Mouse (Mus musculus) intestine, postnatal 0 days (tissue): ENCODE data around the gene Dab1. TPM values are rescaled to one million over a fixed set of nuclear protein-coding genes. Genes with fewer than 3 reads are reported as not detected.

Experiments used
- ATAC-seq: fragments of 200-750 bp; cut with Nextera tagmentation; 2 replicates; pipeline ENCODE4 v1.8.0; 2017; ENCODE audit warnings: mild to moderate bottlenecking, moderate TSS enrichment, moderate library complexity
- H3K27ac ChIP-seq: fragments of 300-500 bp; sonication (generic); 2 replicates; pipeline ENCODE4 v1.5.1; 2014; ENCODE audit warnings: mild to moderate bottlenecking, low read depth, low read length, moderate library complexity
- H3K27me3 ChIP-seq: fragments of 300-500 bp; sonication (generic); replicated peaks from 2 replicates; pipeline ENCODE4 v1.6.1; 2014; ENCODE audit warnings: low read length, mixed read lengths; ENCODE audit not compliant: control insufficient read depth, insufficient read depth
- H3K36me3 ChIP-seq: fragments of 300-500 bp; sonication (generic); 2 replicates; pipeline ENCODE4 v1.6.1; 2014; ENCODE audit warnings: mild to moderate bottlenecking, moderate library complexity; ENCODE audit not compliant: control insufficient read depth, insufficient read depth
- H3K4me1 ChIP-seq: fragments of 300-500 bp; sonication (generic); replicated peaks from 2 replicates; pipeline ENCODE4 v1.6.1; 2014; ENCODE audit warnings: antibody characterized with exemption, low read length, mixed read lengths; ENCODE audit not compliant: control insufficient read depth, insufficient read depth
- H3K4me2 ChIP-seq: fragments of 300-500 bp; sonication (generic); replicated peaks from 2 replicates; pipeline ENCODE4 v1.6.1; 2014; ENCODE audit warnings: low read depth, mild to moderate bottlenecking, moderate library complexity
- H3K4me3 ChIP-seq: fragments of 300-500 bp; sonication (generic); 2 replicates; pipeline ENCODE4 v1.5.1; 2014; ENCODE audit warnings: low read depth, low read length
- H3K9ac ChIP-seq: fragments of 300-500 bp; sonication (generic); 2 replicates; pipeline ENCODE4 v1.6.1; 2014; ENCODE audit warnings: mild to moderate bottlenecking, low read depth, low read length
- H3K9me3 ChIP-seq: fragments of 300-500 bp; sonication (generic); 2 replicates; pipeline ENCODE4 v1.6.1; 2016; ENCODE audit warnings: mixed run types; ENCODE audit not compliant: control insufficient read depth
- CTCF ChIP-seq: sonication (generic); IDR thresholded peaks from 2 replicates; pipeline ENCODE4 v1.5.1; 2016; ENCODE audit warnings: low read depth, mild to moderate bottlenecking, control low read depth, antibody characterized with exemption, moderate library complexity
- WGBS: fragments of 180-500 bp; shearing (Covaris S2); extraction: QIAGEN DNeasy Blood & Tissue Kit; methylation state at CpG from one replicate; pipeline ENCODE4 v1.1.7; 2014; 5-methylcytosine and 5-hydroxymethylcytosine counted together
- polyA plus RNA-seq: library from polyadenylated mRNA; unstranded; fragments of >200 nt; fragmentation: Nextera tagmentation; extraction: Ambion mirVana; gene quantifications from 2 replicates; pipeline ENCODE4 v1.2.1, GENCODE M21; 2015

Dab1 gene
- polyA plus RNA-seq, 1 experiment from 2014 or later = 61.3 TPM

- ATAC-seq = no peak
- H3K4me3 ChIP-seq = no peak overlapping the region
- 92% methylated on average over 2 of the region's 2 CpGs for WGBS
- no peaks in the 10 kb centered on the region for H3K36me3 ChIP-seq
- H3K27ac ChIP-seq = no peak overlapping the region
- no peaks in the 10 kb centered on the region for H3K9me3 ChIP-seq
- TF ChIP-seq CTCF = no peak
- H3K9ac ChIP-seq = no peak overlapping the region
- no peak overlapping the region for H3K4me2 ChIP-seq
- H3K27me3 ChIP-seq = no peaks in the 10 kb centered on the region
- no peaks in the 10 kb centered on the region for H3K4me1 ChIP-seq
These were observed 107.3 kb downstream of the Dab1 start for GRCm38 (mm10) chr4:103726486-103726885.

- no peak for ATAC-seq
- H3K4me1 ChIP-seq = no peaks in the 10 kb centered on the region
- no peak overlapping the region for H3K9ac ChIP-seq
- no peaks in the 10 kb centered on the region for H3K36me3 ChIP-seq
- no peak for TF ChIP-seq CTCF
- H3K4me2 ChIP-seq = no peak overlapping the region
- 75% methylated on average over 6 of the region's 6 CpGs for WGBS
- H3K27ac ChIP-seq = no peak overlapping the region
- no peak overlapping the region for H3K4me3 ChIP-seq
- no peaks in the 10 kb centered on the region for H3K9me3 ChIP-seq
- H3K27me3 ChIP-seq = no peaks in the 10 kb centered on the region
These were observed 118.0 kb downstream of the Dab1 start for GRCm38 (mm10) chr4:103737185-103737584.

- 62% methylated on average over 4 of the region's 4 CpGs for WGBS
- Histone ChIP-seq H3K36me3 (no peaks in the 10 kb centered on the region), H3K27me3 (no peaks in the 10 kb centered on the region), H3K9ac (no peak overlapping the region), H3K4me2 (no peak overlapping the region), H3K4me3 (no peak overlapping the region), H3K27ac (no peak overlapping the region), H3K4me1 (no peaks in the 10 kb centered on the region), H3K9me3 (no peaks in the 10 kb centered on the region)
- TF ChIP-seq CTCF = no peak
- ATAC-seq = no peak
These were observed 132.2 kb downstream of the Dab1 start for GRCm38 (mm10) chr4:103751249-103751855.

GRCm38 (mm10) chr4:103754561-103754960, 135.4 kb downstream of the Dab1 start:
- Histone ChIP-seq H3K4me3 (no peak overlapping the region), H3K9ac (no peak overlapping the region), H3K9me3 (no peaks in the 10 kb centered on the region), H3K4me2 (no peak overlapping the region), H3K27me3 (no peaks in the 10 kb centered on the region), H3K4me1 (no peaks in the 10 kb centered on the region), H3K27ac (no peak overlapping the region), H3K36me3 (no peaks in the 10 kb centered on the region)
- no peak for TF ChIP-seq CTCF
- 69% methylated on average over 7 of the region's 7 CpGs for WGBS
- ATAC-seq = no peak

- H3K36me3 ChIP-seq = no peaks in the 10 kb centered on the region
- WGBS = 57% methylated on average over 3 of the region's 3 CpGs
- H3K4me3 ChIP-seq = no peak overlapping the region
- no peaks in the 10 kb centered on the region for H3K9me3 ChIP-seq
- no peak for TF ChIP-seq CTCF
- H3K4me1 ChIP-seq = no peaks in the 10 kb centered on the region
- H3K4me2 ChIP-seq = no peak overlapping the region
- no peak overlapping the region for H3K27ac ChIP-seq
- no peak for ATAC-seq
- H3K27me3 ChIP-seq = no peaks in the 10 kb centered on the region
- no peak overlapping the region for H3K9ac ChIP-seq
These were observed 138.1 kb downstream of the Dab1 start for GRCm38 (mm10) chr4:103757241-103757640.

- no peak for ATAC-seq
- no peaks in the 10 kb centered on the region for H3K4me1 ChIP-seq
- WGBS = 74% methylated on average over 11 of the region's 11 CpGs
- H3K9ac ChIP-seq = no peak overlapping the region
- no peak overlapping the region for H3K4me2 ChIP-seq
- TF ChIP-seq CTCF = no peak
- no peak overlapping the region for H3K27ac ChIP-seq
- H3K27me3 ChIP-seq = no peaks in the 10 kb centered on the region
- no peaks in the 10 kb centered on the region for H3K9me3 ChIP-seq
- no peak overlapping the region for H3K4me3 ChIP-seq
- no peaks in the 10 kb centered on the region for H3K36me3 ChIP-seq
These were observed 143.3 kb downstream of the Dab1 start for GRCm38 (mm10) chr4:103762416-103762815.

GRCm38 (mm10) chr4:103775712-103776111, 156.6 kb downstream of the Dab1 start:
- H3K36me3 ChIP-seq = no peaks in the 10 kb centered on the region
- no peak overlapping the region for H3K9ac ChIP-seq
- no peak for ATAC-seq
- no peaks in the 10 kb centered on the region for H3K9me3 ChIP-seq
- H3K4me2 ChIP-seq = no peak overlapping the region
- no peaks in the 10 kb centered on the region for H3K4me1 ChIP-seq
- H3K27ac ChIP-seq = no peak overlapping the region
- TF ChIP-seq CTCF = no peak
- H3K27me3 ChIP-seq = no peaks in the 10 kb centered on the region
- no peak overlapping the region for H3K4me3 ChIP-seq
- 52% methylated on average over 4 of the region's 4 CpGs for WGBS
